Mouse (Mus musculus) kidney, embryonic 14.5 days (tissue): ENCODE data around the gene Slc13a2. TPM values are rescaled to one million over a fixed set of nuclear protein-coding genes. Genes with fewer than 3 reads are reported as not detected.

Experiments used
- ATAC-seq: fragments of 200-750 bp; cut with Nextera tagmentation; 2 replicates; pipeline ENCODE4 v1.8.0; 2017; ENCODE audit warnings: moderate number of reproducible peaks, mild to moderate bottlenecking, moderate TSS enrichment, moderate library complexity; ENCODE audit not compliant: low FRiP score, low TSS enrichment
- H3K27ac ChIP-seq: fragments of 300-500 bp; sonication (generic); 2 replicates; pipeline ENCODE4 v1.5.1; 2014; ENCODE audit warnings: low read depth, mild to moderate bottlenecking, low read length, moderate library complexity, mixed read lengths
- H3K27me3 ChIP-seq: fragments of 300-500 bp; sonication (generic); 2 replicates; pipeline ENCODE4 v1.6.1; 2014; ENCODE audit warnings: mild to moderate bottlenecking, low read length; ENCODE audit not compliant: control insufficient read depth, insufficient read depth
- H3K36me3 ChIP-seq: fragments of 300-500 bp; sonication (generic); 2 replicates; pipeline ENCODE4 v1.6.1; 2014; ENCODE audit warnings: low read length, mixed read lengths; ENCODE audit not compliant: control insufficient read depth, insufficient read depth
- H3K4me1 ChIP-seq: fragments of 300-500 bp; sonication (generic); 2 replicates; pipeline ENCODE4 v1.6.1; 2014; ENCODE audit warnings: low read length, mixed read lengths; ENCODE audit not compliant: control insufficient read depth, insufficient read depth
- H3K4me2 ChIP-seq: fragments of 300-500 bp; sonication (generic); replicated peaks from 2 replicates; pipeline ENCODE4 v1.6.1; 2014; ENCODE audit warnings: low read depth, mild to moderate bottlenecking, low read length
- H3K4me3 ChIP-seq: fragments of 300-500 bp; sonication (generic); 2 replicates; pipeline ENCODE4 v1.5.1; 2014; ENCODE audit warnings: mild to moderate bottlenecking, low read length
- H3K9ac ChIP-seq: fragments of 300-500 bp; sonication (generic); 2 replicates; pipeline ENCODE4 v1.6.1; 2014; ENCODE audit warnings: low read depth, mild to moderate bottlenecking, low read length, moderate library complexity
- H3K9me3 ChIP-seq: fragments of 300-500 bp; sonication (generic); 2 replicates; pipeline ENCODE4 v1.6.1; 2016; ENCODE audit warnings: low read length; ENCODE audit not compliant: control insufficient read depth
- WGBS: fragments of 180-500 bp; shearing (Covaris S2); extraction: QIAGEN DNeasy Blood & Tissue Kit; methylation state at CpG from one replicate; pipeline ENCODE4 v1.1.7; 2014; 5-methylcytosine and 5-hydroxymethylcytosine counted together
- polyA plus RNA-seq: library from polyadenylated mRNA; unstranded; fragments of >200 nt; fragmentation: Nextera tagmentation; extraction: Ambion mirVana; gene quantifications from 2 replicates; pipeline ENCODE4 v1.2.1, GENCODE M21; 2014

Slc13a2 gene
- polyA plus RNA-seq, 1 experiment from 2014 or later, result 0.45 TPM

DNA sequence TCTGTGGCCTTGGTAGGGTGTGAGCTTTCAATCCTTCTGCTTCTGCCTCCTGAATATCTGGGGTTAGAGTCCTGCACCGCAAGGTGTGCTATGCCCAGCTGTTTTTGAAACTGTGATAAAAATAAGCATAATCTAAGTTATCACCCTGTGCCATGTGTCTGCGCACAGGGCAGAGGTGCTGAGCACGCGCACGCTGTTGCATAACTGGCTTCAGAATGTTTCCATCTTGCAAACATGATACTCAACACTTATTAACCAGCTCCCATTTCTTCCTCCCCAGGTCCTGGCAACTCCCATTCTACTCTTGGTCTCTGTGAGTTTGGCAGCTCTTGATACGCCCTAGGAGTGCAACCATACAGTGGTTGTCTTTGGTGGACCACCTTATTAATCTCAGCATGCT lies 5.6 kb upstream of the Slc13a2 start:
- Histone ChIP-seq H3K9me3 (no peaks in the 10 kb centered on the region), H3K4me3 (no peak overlapping the region), H3K4me1 (no peaks in the 10 kb centered on the region), H3K4me2 (no peak overlapping the region), H3K9ac (no peak overlapping the region), H3K27ac (no peak overlapping the region), H3K36me3 (no peaks in the 10 kb centered on the region), H3K27me3 (no peaks in the 10 kb centered on the region)
- no peak for ATAC-seq
- 87% methylated on average over 6 of the region's 6 CpGs for WGBS

DNA sequence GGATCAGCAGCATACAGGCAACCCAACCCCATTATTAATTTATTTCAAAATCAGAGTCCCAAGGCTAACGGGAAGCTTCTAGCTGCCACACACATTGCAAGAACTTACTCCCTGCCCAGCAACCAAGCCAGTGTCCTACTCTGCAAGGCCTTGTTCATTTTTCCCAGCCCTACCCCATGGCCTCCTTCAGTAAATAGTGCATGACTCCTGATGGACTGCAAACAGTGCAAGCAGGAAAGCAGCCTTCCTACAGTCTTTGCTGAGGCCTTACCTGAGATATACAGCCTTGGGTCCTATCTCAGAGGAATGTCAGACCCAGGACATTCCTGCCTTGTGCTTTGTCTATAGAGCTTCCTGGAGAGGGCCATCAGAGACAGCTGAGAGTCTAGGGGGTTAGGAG lies 3.6 kb upstream of the Slc13a2 start:
- H3K27me3 ChIP-seq, result no peaks in the 10 kb centered on the region
- no peak overlapping the region for H3K9ac ChIP-seq
- no peak overlapping the region for H3K4me3 ChIP-seq
- no peak overlapping the region for H3K4me2 ChIP-seq
- H3K9me3 ChIP-seq, result no peaks in the 10 kb centered on the region
- no peak overlapping the region for H3K27ac ChIP-seq
- peaks cover 10% of the 10 kb centered on the region for H3K4me1 ChIP-seq
- H3K36me3 ChIP-seq, result no peaks in the 10 kb centered on the region
- WGBS, result 94% methylated on average over 1 of the region's 1 CpGs
- no peak for ATAC-seq

DNA sequence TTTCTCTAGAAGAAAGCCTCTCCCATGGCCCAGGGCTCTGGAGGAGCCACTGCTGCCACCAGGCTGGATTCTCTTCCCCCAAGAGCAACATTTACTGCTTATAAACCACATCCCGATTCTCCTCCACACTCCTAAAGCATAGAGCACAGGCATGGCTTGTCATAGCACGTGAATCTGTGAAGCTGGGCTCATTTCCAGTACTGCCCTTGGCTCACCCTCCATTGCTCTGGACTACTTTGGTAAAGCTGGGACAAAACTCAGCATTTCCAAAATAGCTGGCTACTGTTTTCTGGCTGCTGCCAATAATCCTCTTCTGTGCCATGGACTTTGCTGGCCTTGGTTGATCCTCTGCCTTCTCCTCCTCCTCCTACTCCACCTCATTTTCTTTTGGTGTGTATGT lies 2.3 kb upstream of the Slc13a2 start:
- Histone ChIP-seq H3K27ac (no peak overlapping the region), H3K4me1 (peaks cover 10% of the 10 kb centered on the region), H3K4me2 (no peak overlapping the region), H3K9ac (no peak overlapping the region), H3K9me3 (no peaks in the 10 kb centered on the region), H3K4me3 (no peak overlapping the region), H3K36me3 (no peaks in the 10 kb centered on the region), H3K27me3 (no peaks in the 10 kb centered on the region)
- 59% methylated on average over 2 of the region's 2 CpGs for WGBS
- no peak for ATAC-seq

DNA sequence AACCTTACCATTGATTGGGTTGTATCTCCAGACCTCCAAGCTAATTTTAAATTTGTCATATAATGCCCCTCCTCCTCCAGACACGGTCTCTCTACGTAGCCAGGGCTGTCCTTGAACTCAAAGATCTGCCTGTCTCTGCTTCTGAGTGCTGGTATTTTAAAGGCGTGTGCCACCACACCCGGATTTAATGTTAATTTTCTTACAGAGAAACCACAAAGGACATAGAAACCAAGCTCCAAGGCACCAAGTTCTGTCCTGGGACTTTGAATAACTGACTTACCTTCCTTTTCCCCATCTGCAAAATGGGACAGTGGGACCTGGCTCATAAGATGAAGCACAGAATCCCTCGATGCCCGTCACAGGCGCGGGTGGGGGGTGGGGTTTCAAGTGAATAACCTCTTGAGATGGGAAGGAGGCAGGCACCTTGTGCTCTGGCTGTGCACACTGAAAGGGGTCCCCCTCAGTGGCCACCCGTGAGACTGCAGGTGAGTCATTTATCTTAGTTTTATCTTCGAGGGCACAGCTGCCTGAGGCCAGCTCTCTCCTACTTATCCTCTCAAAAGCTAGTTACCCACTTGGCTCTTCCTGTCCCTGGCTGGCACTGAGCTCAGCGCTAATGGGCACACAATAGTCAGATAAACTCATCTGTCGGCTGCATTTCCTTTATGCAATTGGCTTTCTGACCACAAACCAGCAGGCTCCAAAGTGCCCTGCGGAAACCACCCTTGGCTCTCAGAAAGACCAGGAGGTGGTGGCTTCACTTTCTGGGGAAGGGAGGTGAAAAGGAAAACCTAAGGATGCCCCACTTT lies 612 bp downstream of the Slc13a2 start:
- Histone ChIP-seq H3K27me3 (peaks cover 2% of the 10 kb centered on the region; the same call in 1 of the 2 replicates), H3K4me3 (no peak overlapping the region), H3K27ac (no peak overlapping the region), H3K9ac (no peak overlapping the region), H3K36me3 (no peaks in the 10 kb centered on the region), H3K4me2 (no peak overlapping the region), H3K9me3 (no peaks in the 10 kb centered on the region), H3K4me1 (peaks cover 10% of the 10 kb centered on the region)
- WGBS, result 65% methylated on average over 13 of the region's 13 CpGs
- no peak for ATAC-seq

DNA sequence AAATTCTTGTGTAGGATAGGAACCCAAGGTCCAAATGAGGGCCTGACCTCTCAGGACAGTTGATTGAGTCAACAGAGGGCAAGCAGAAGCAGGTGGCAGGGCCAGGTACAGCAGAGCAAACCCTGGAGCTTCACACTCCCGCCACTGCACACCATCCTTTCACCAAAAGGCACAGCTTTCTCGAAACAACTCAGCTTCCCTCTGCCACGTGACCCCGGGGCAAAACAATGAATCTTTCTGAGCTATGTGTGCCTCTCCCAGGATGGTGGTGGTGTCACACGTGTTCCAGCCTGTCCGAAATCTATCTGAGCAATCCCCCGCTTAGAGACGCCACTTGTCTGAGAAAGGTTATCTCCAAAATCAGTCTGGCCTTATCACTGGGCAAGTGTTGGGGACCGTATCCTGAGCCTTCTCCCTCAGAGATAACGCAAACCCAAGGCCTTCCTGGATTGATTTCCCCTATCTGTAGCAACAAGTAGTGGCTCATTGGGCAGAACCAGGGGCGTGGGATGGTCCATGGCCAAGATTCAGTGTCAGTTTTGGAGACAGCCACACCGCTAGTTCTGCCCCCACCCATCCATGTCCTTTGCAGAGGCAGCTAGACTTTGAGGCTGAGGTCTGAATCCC lies 1.6 kb downstream of the Slc13a2 start:
- Histone ChIP-seq H3K9me3 (no peaks in the 10 kb centered on the region), H3K4me2 (no peak overlapping the region), H3K9ac (no peak overlapping the region), H3K4me3 (no peak overlapping the region), H3K36me3 (no peaks in the 10 kb centered on the region), H3K27me3 (peaks cover 2% of the 10 kb centered on the region; the same call in 1 of the 2 replicates), H3K4me1 (peaks cover 10% of the 10 kb centered on the region), H3K27ac (no peak overlapping the region)
- no peak for ATAC-seq
- 38% methylated on average over 12 of the region's 12 CpGs for WGBS

DNA sequence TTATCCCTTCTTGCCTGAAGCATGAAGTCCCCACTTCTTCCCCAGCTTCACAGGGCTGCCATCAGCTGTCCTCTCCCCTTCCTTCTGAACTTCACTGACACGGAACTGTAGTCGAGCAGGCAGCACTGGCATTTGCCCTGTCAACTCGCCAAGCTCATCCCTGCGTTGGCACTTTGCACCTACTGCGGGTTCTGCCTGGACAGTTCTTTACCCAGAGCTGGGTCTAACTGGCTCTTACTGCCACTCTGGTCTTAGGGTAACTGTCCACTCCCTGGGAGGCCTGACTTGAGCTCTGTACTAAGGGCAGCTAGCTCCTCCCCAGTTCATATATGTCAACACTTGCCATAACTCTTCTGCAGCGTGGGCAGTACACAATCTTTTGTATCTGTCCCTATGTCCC lies 5.2 kb downstream of the Slc13a2 start:
- H3K4me2 ChIP-seq, result no peak overlapping the region
- H3K9ac ChIP-seq, result no peak overlapping the region
- H3K36me3 ChIP-seq, result no peaks in the 10 kb centered on the region
- peaks cover 2% of the 10 kb centered on the region for H3K4me1 ChIP-seq
- H3K9me3 ChIP-seq, result no peaks in the 10 kb centered on the region
- H3K4me3 ChIP-seq, result no peak overlapping the region
- H3K27me3 ChIP-seq, result peaks cover 2% of the 10 kb centered on the region; the same call in 1 of the 2 replicates
- WGBS, result 65% methylated on average over 6 of the region's 6 CpGs
- no peak overlapping the region for H3K27ac ChIP-seq
- ATAC-seq, result no peak

DNA sequence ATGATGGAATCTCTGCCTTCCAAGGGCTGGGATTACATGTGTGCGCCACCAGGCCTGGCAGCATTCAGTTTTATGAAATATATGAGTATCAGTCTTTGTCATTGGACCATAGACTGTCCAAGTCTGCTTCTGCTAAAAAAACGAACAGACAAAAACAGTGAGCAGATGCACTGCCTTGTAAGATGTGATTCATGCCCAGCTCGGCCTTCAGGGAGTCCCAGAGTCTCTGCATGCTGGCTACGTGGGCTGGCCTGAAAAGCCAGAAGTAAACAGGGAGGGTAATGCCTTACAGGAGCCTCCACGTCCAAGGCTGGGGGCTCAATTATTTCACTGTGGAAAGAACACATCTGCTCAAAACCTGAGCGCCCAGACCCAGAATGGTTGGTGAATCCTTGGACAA lies 9.2 kb downstream of the Slc13a2 start:
- H3K9ac ChIP-seq, result no peak overlapping the region
- WGBS, result 73% methylated on average over 6 of the region's 6 CpGs
- no peak for ATAC-seq

DNA sequence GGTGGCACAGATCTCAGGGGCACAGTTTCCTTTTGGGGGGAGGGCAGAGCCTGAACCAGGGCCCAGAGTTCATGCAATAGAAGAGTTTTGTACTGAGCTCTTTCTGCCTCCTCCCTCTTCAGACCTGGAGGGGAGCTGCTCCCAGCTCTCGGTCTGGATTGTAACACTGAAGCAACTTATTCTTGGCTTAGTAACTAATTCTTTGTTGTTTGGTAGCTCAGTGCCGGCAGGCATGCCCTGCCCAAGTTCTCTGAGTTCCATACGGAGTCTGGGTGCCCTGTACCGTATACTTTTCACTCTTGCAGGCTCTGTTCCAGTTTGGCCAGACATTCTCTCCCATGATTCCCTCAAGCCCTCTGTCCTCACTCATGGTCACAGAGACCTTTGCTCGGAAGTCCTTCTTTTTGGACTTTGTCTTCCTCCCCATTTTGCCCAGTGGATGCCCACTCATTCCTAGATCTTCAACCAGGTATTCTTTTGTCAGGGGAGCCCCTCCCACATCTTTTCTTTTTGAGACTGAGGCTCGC lies 9.6 kb downstream of the Slc13a2 start:
- no peaks in the 10 kb centered on the region for H3K27me3 ChIP-seq
- H3K4me1 ChIP-seq, result no peaks in the 10 kb centered on the region
- no peak overlapping the region for H3K9ac ChIP-seq
- no peaks in the 10 kb centered on the region for H3K9me3 ChIP-seq
- H3K27ac ChIP-seq, result no peak overlapping the region
- ATAC-seq, result no peak
- H3K4me3 ChIP-seq, result no peak overlapping the region
- whole genome bisulfite sequencing, result 89% methylated on average over 6 of the region's 6 CpGs
- no peak overlapping the region for H3K4me2 ChIP-seq
- H3K36me3 ChIP-seq, result no peaks in the 10 kb centered on the region

More for the DNA sequence above, 9.2 kb downstream of the Slc13a2 start:
- no peaks in the 10 kb centered on the region for H3K4me1 ChIP-seq
- H3K4me3 ChIP-seq, result no peak overlapping the region
- H3K27me3 ChIP-seq, result no peaks in the 10 kb centered on the region
- no peak overlapping the region for H3K4me2 ChIP-seq
- H3K36me3 ChIP-seq, result no peaks in the 10 kb centered on the region
- H3K9me3 ChIP-seq, result no peaks in the 10 kb centered on the region
- H3K27ac ChIP-seq, result no peak overlapping the region
